Mouse (Mus musculus) thymus, adult 2 months (tissue): ENCODE measurements around the gene Lingo1. TPM values are rescaled to one million over a fixed set of nuclear protein-coding genes. Genes with fewer than 3 reads are reported as not detected.

Source experiments
- DNase-seq: peaks from one replicate; pipeline ENCODE4 v3.0.0; 2021
- H3K27ac ChIP-seq: fragments of 200-500 bp; 2 replicates; pipeline ENCODE4 v1.5.1; 2012; ENCODE audit warnings: low read length, control low read depth; ENCODE audit not compliant: control insufficient read depth, insufficient read depth
- H3K27me3 ChIP-seq: fragments of 200-500 bp; 2 replicates; pipeline ENCODE4 v1.6.1; 2012; ENCODE audit warnings: mild to moderate bottlenecking, low read length, moderate library complexity, mixed read lengths; ENCODE audit not compliant: control insufficient read depth, insufficient read depth
- H3K36me3 ChIP-seq: fragments of 200-500 bp; 2 replicates; pipeline ENCODE4 v1.6.1; 2012; ENCODE audit warnings: mild to moderate bottlenecking, low read length, moderate library complexity; ENCODE audit not compliant: control insufficient read depth, insufficient read depth
- H3K4me1 ChIP-seq: fragments of 200-500 bp; replicated peaks from 2 replicates; pipeline ENCODE4 v1.6.1; 2012; ENCODE audit warnings: low read length; ENCODE audit not compliant: control insufficient read depth, insufficient read depth
- H3K4me3 ChIP-seq: fragments of 200-500 bp; 2 replicates; pipeline ENCODE4 v1.5.1; 2012; ENCODE audit warnings: mild to moderate bottlenecking, low read length, control low read depth, moderate library complexity; ENCODE audit not compliant: control insufficient read depth, insufficient read depth
- CTCF ChIP-seq: fragments of 200-500 bp; IDR thresholded peaks from 2 replicates; pipeline ENCODE4 v1.5.1; 2012; ENCODE audit warnings: mild to moderate bottlenecking, control low read depth, low read length, moderate library complexity, borderline replicate concordance; ENCODE audit not compliant: control insufficient read depth, poor library complexity, insufficient read depth; ENCODE audit errors: extremely low read depth
- POLR2A ChIP-seq: fragments of 200-500 bp; IDR thresholded peaks from 2 replicates; pipeline ENCODE4 v1.6.1; 2012; ENCODE audit warnings: mild to moderate bottlenecking, low read length, control low read depth, moderate library complexity; ENCODE audit not compliant: control insufficient read depth, poor library complexity, insufficient read depth; ENCODE audit errors: extremely low read depth
- WGBS: fragments of 180-500 bp; shearing (Covaris S2); methylation state at CpG from one replicate; pipeline ENCODE4 v1.1.7; 2018; 5-methylcytosine and 5-hydroxymethylcytosine counted together
- polyA plus RNA-seq: library from polyadenylated mRNA; depleted of rRNA; stranded (reverse); fragments of >200 nt; gene quantifications from 2 replicates; pipeline ENCODE4 v1.2.3, GENCODE M21; 2012

Lingo1 gene
- polyA plus RNA-seq, 1 experiment: 5.2 TPM

- H3K36me3 ChIP-seq: no peaks in the 10 kb centered on the region
- WGBS: 84% methylated on average over 8 of the region's 8 CpGs
- no peak overlapping the region for H3K4me3 ChIP-seq
- H3K4me1 ChIP-seq: no peaks in the 10 kb centered on the region
- TF ChIP-seq CTCF: no peak
- no peak for TF ChIP-seq POLR2A
- no peak overlapping the region for H3K27ac ChIP-seq
- DNase-seq: no peak
- H3K27me3 ChIP-seq: no peaks in the 10 kb centered on the region
Measured at GRCm38 (mm10) chr9:56700866-56701265, 95.4 kb downstream of the Lingo1 start.

- Histone ChIP-seq H3K4me1 (no peaks in the 10 kb centered on the region), H3K36me3 (no peaks in the 10 kb centered on the region), H3K4me3 (no peak overlapping the region), H3K27ac (no peak overlapping the region), H3K27me3 (no peaks in the 10 kb centered on the region)
- no peak for DNase-seq
- TF ChIP-seq POLR2A (no peak), CTCF (no peak)
- 82% methylated on average over 7 of the region's 7 CpGs for WGBS
Measured at GRCm38 (mm10) chr9:56698715-56699370, 97.4 kb downstream of the Lingo1 start.

- H3K36me3 ChIP-seq: no peaks in the 10 kb centered on the region
- TF ChIP-seq POLR2A (no peak), CTCF (no peak)
- no peak overlapping the region for H3K27ac ChIP-seq
- WGBS: 87% methylated on average over 3 of the region's 3 CpGs
- H3K4me1 ChIP-seq: no peaks in the 10 kb centered on the region
- no peaks in the 10 kb centered on the region for H3K27me3 ChIP-seq
- H3K4me3 ChIP-seq: no peak overlapping the region
- DNase-seq: no peak
Measured at GRCm38 (mm10) chr9:56694079-56694478, 102.2 kb downstream of the Lingo1 start.

GRCm38 (mm10) chr9:56691226-56691625 is 105.0 kb downstream of the Lingo1 start:
- no peaks in the 10 kb centered on the region for H3K27me3 ChIP-seq
- no peak overlapping the region for H3K27ac ChIP-seq
- H3K4me3 ChIP-seq: no peak overlapping the region
- no peak for DNase-seq
- 96% methylated on average over 3 of the region's 3 CpGs for WGBS
- H3K36me3 ChIP-seq: no peaks in the 10 kb centered on the region
- TF ChIP-seq CTCF: no peak
- no peak for TF ChIP-seq POLR2A
- no peaks in the 10 kb centered on the region for H3K4me1 ChIP-seq

DNA sequence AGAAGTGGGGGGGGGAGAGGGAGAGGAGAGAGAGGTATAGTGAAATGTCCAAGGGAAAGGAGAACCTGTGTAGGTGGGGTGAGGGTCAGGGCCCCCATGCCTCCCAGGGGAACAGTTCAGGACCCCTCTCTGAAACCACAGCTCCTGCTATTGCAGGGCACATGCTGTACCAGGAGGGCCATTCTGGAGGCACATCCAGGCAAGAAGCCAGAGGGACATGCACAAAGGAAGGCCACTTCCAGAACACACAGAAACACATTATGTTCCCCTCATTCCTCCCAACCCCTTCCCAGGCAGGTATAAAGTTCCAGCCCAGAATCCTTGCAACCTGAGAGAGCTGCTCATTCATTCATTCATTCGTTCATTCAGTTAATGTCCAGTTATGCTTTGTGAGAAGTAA is 105.6 kb downstream of the Lingo1 start:
- Histone ChIP-seq H3K36me3 (no peaks in the 10 kb centered on the region), H3K4me1 (no peaks in the 10 kb centered on the region), H3K27ac (no peak overlapping the region), H3K4me3 (no peak overlapping the region), H3K27me3 (no peaks in the 10 kb centered on the region)
- 58% methylated on average over 1 of the region's 1 CpGs for WGBS
- no peak for TF ChIP-seq POLR2A
- DNase-seq: no peak

- WGBS: 92% methylated on average over 5 of the region's 5 CpGs
- no peaks in the 10 kb centered on the region for H3K36me3 ChIP-seq
- H3K4me3 ChIP-seq: no peak overlapping the region
- H3K4me1 ChIP-seq: no peaks in the 10 kb centered on the region
- no peak for DNase-seq
- no peaks in the 10 kb centered on the region for H3K27me3 ChIP-seq
- H3K27ac ChIP-seq: no peak overlapping the region
- no peak for TF ChIP-seq POLR2A
- TF ChIP-seq CTCF: no peak
Measured at GRCm38 (mm10) chr9:56687490-56687889, 108.8 kb downstream of the Lingo1 start.

DNA sequence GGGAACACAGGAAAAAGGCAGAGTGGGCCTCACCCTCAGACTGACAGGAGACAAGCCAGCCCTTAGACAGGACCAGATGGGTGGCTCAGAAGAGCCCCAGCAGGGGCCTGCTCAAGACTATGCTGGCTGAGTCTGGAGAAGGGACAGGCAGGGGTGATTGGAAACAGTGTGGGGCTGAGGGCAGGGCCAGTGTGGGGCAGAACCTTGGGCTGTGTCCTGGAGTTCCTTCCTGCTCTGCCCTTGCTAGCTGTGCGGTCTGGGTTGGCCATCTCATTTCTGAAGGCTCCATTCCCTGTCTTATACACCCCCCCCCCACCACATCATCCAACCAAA is 109.2 kb downstream of the Lingo1 start:
- Histone ChIP-seq H3K4me1 (no peaks in the 10 kb centered on the region), H3K27ac (no peak overlapping the region), H3K36me3 (no peaks in the 10 kb centered on the region), H3K27me3 (no peaks in the 10 kb centered on the region), H3K4me3 (no peak overlapping the region)
- no peak for DNase-seq
- WGBS: 89% methylated on average over 1 of the region's 1 CpGs
- TF ChIP-seq CTCF (no peak), POLR2A (no peak)
